In the genomic region with DNA sequence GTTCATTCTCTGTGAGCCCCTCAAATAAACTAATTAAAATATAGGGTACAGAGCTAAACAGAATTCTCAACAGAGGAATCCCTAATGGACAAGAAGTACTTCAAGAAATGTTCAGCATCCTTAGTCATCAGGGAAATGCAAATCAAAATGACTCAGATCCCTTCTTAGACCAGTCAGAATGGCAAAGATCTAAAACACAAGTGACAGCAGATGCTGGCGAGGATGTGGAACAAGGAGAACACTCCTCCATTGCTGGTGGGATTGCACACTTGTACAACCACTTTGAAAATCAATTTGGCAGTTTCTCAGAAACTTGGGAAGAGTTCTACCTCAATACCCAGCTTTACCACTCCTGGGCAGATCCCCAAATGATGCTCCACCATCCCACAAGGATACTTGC, we compare ENCODE assay signal across 16 mouse cellular contexts.
"Had no signal": no experiment of that assay in that cellular context is flagged by ENCODE, and none has a peak within 500 bp of the region (broad histone marks: within the 10 kb centered on the region; RNA-seq: fewer than 3 reads in every experiment).

No protein-coding gene starts in this region.

- DNase-seq: liver, postnatal 0 days; lung, adult 2 months; lung, postnatal 14 days; lung, postnatal 36 days; thymus, adult 2 months; thymus, postnatal 25 days; thymus, postnatal 4 days had no signal

- ATAC-seq: liver, postnatal 0 days; lung, postnatal 0 days; midbrain, embryonic 15.5 days had no signal

- H3K27me3 ChIP-seq: liver, embryonic 15.5 days; lung, embryonic 15.5 days; megakaryocyte, embryonic 14.5 days; midbrain, embryonic 12.5 days; midbrain, embryonic 15.5 days; neural tube, embryonic 12.5 days; stomach, embryonic 15.5 days had no signal

- H3K4me3 ChIP-seq: liver, embryonic 15.5 days; lung, embryonic 15.5 days; megakaryocyte, embryonic 14.5 days; midbrain, embryonic 12.5 days; midbrain, embryonic 15.5 days; neural tube, embryonic 12.5 days; stomach, embryonic 15.5 days had no signal

- H3K4me1 ChIP-seq: lung, embryonic 15.5 days; midbrain, embryonic 12.5 days; neural tube, embryonic 12.5 days; stomach, embryonic 15.5 days had no signal

- H3K4me2 ChIP-seq: liver, embryonic 15.5 days; lung, embryonic 15.5 days; midbrain, embryonic 12.5 days; midbrain, embryonic 15.5 days; neural tube, embryonic 12.5 days; stomach, embryonic 15.5 days had no signal

- H3K27ac ChIP-seq: liver, embryonic 15.5 days; lung, embryonic 15.5 days; macrophage; midbrain, embryonic 12.5 days; midbrain, embryonic 15.5 days; neural tube, embryonic 12.5 days; stomach, embryonic 15.5 days had no signal

- H3K36me3 ChIP-seq: midbrain, embryonic 15.5 days had no signal

- H3K9me3 ChIP-seq: liver, embryonic 15.5 days; lung, embryonic 15.5 days; megakaryocyte, embryonic 14.5 days; midbrain, embryonic 12.5 days; midbrain, embryonic 15.5 days; neural tube, embryonic 12.5 days; stomach, embryonic 15.5 days had no signal

- H3K9ac ChIP-seq: liver, embryonic 15.5 days; liver, postnatal 0 days; lung, embryonic 15.5 days; midbrain, embryonic 12.5 days; midbrain, embryonic 15.5 days; neural tube, embryonic 12.5 days; stomach, embryonic 15.5 days had no signal
